Mouse (Mus musculus) stomach, adult 2 months (tissue): ENCODE measurements around the gene Timm50. TPM values are rescaled to one million over a fixed set of nuclear protein-coding genes. Genes with fewer than 3 reads are reported as not detected.

Source experiments
- polyA plus RNA-seq: library from polyadenylated mRNA; depleted of rRNA; stranded (reverse); fragments of >200 nt; gene quantifications from 2 replicates; pipeline ENCODE4 v1.2.3, GENCODE M21; 2012; rRNA removed

The Timm50 gene
- polyA plus RNA-seq: 40.2 and 50.9 TPM in 2 replicates

GRCm38 (mm10) chr7:28311926-28312543 lies at the start of gene Timm50:
Timm50 (minus strand) TSS chr7:28312072.

GRCm38 (mm10) chr7:28350155-28350883 lies 38.4 kb upstream of the Timm50 start, which contains the start of gene Rps16:
Rps16 (plus strand) TSS chr7:28350652.

GRCm38 (mm10) chr7:28338108-28338998 lies 26.5 kb upstream of the Timm50 start, which contains the start of gene Supt5:
Supt5 (minus strand) TSS chr7:28338746.

GRCm38 (mm10) chr7:28301616-28302433 lies 10.0 kb downstream of the Timm50 start, which contains the start of gene Dll3:
Dll3 (minus strand) TSS chr7:28302238.

GRCm38 (mm10) chr7:28290638-28291590 lies 21.0 kb downstream of the Timm50 start, which contains the start of gene Selenov:
Selenov (minus strand) TSS chr7:28291186.

GRCm38 (mm10) chr7:28277615-28278278 lies 34.1 kb downstream of the Timm50 start, which contains the start of gene Eid2b:
Eid2b (plus strand) TSS chr7:28277739.

GRCm38 (mm10) chr7:28267129-28268041 lies 44.5 kb downstream of the Timm50 start, which contains the start of gene Eid2:
Eid2 (plus strand) TSS chr7:28267881.

Other genes starting within 250 kb of the Timm50 start
- 108 and 143 TPM in 2 replicates for gene Fcgbp, start 240.8 kb downstream of the Timm50 start, polyA plus RNA-seq
- gene 9530053A07Rik, start 182.6 kb downstream of the Timm50 start, polyA plus RNA-seq: 0.01 and 0.03 TPM in 2 replicates
- 13.0 and 31.1 TPM in 2 replicates for gene Fbl, start 142.4 kb downstream of the Timm50 start, polyA plus RNA-seq
- gene Dyrk1b, start 132.6 kb downstream of the Timm50 start, polyA plus RNA-seq: 24.2 and 25.2 TPM in 2 replicates
- 3.5 and 4.9 TPM in 2 replicates for gene Eid2, start 44.2 kb downstream of the Timm50 start, polyA plus RNA-seq
- 4.4 and 9.7 TPM in 2 replicates for gene Eid2b, start 34.3 kb downstream of the Timm50 start, polyA plus RNA-seq
- not detected in 2 replicates for gene Selenov, start 20.9 kb downstream of the Timm50 start, polyA plus RNA-seq
- gene Dll3, start 9.8 kb downstream of the Timm50 start, polyA plus RNA-seq: 0.03 and 0.28 TPM in 2 replicates
- 52.0 and 56.5 TPM in 2 replicates for gene Supt5, start 26.7 kb upstream of the Timm50 start, polyA plus RNA-seq
- gene Rps16, start 38.6 kb upstream of the Timm50 start, polyA plus RNA-seq: 364 and 449 TPM in 2 replicates
- gene Plekhg2, start 60.5 kb upstream of the Timm50 start, polyA plus RNA-seq: 12.3 and 14.5 TPM in 2 replicates
- gene Zfp36, start 68.2 kb upstream of the Timm50 start, polyA plus RNA-seq: 27.8 and 36.2 TPM in 2 replicates
- gene Med29, start 80.6 kb upstream of the Timm50 start, polyA plus RNA-seq: 28.9 and 39.5 TPM in 2 replicates
- 69.9 and 73.0 TPM in 2 replicates for gene Paf1, start 80.9 kb upstream of the Timm50 start, polyA plus RNA-seq
- gene Gmfg, start 125.4 kb upstream of the Timm50 start, polyA plus RNA-seq: 0.89 and 2.4 TPM in 2 replicates
- gene Lrfn1, start 139.9 kb upstream of the Timm50 start, polyA plus RNA-seq: 2.3 and 5.8 TPM in 2 replicates
- not detected in 2 replicates for gene Ifnl2, start 198.4 kb upstream of the Timm50 start, polyA plus RNA-seq
- not detected in 2 replicates for gene Ifnl3, start 210.8 kb upstream of the Timm50 start, polyA plus RNA-seq
- gene Sycn, start 228.8 kb upstream of the Timm50 start, polyA plus RNA-seq: 12.7 and 29.8 TPM in 2 replicates
- 21.6 and 26.7 TPM in 2 replicates for gene Nccrp1, start 235.2 kb upstream of the Timm50 start, polyA plus RNA-seq